Mouse (Mus musculus): Measurements from ENCODE around the gene Lats1. TPM values are rescaled to one million over a fixed set of nuclear protein-coding genes. Genes with fewer than 3 reads are reported as not detected.
A peak's percentile ranks its signal among the peaks of the same experiment; 100 is the strongest.
"Not testable (repeated sequence)": the region's sequence is repeated elsewhere in the genome, so short reads cannot be mapped to it uniquely, and the experiment has no call there.

Gene Lats1
- total RNA-seq, 2 experiments from 2014 or later = 41.9 TPM

DNA sequence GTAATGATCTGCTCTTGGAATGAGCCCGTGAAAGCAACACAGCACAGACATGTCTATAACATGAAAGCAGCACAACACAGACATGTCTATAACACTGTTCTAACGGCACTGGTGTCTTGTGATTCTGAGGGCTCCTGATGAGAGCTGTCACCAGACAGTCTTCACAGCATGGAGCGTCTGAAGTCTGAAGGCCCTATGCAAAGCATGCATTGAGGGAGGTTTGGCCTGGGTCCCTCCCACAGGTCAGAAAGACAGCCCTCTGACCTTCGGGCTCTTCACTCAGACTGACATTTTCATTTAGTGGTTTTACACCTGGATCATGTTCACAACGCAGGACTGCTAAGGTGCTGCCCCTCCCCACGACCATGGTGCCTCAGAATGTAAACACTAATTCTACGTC, 34.0 kb downstream of the Lats1 start:
- no peak for DNase-seq (ENCODE audit: low spot score in 2 of 2)
- intact Hi-C loops (cut with DNase I) = no loop called here

DNA sequence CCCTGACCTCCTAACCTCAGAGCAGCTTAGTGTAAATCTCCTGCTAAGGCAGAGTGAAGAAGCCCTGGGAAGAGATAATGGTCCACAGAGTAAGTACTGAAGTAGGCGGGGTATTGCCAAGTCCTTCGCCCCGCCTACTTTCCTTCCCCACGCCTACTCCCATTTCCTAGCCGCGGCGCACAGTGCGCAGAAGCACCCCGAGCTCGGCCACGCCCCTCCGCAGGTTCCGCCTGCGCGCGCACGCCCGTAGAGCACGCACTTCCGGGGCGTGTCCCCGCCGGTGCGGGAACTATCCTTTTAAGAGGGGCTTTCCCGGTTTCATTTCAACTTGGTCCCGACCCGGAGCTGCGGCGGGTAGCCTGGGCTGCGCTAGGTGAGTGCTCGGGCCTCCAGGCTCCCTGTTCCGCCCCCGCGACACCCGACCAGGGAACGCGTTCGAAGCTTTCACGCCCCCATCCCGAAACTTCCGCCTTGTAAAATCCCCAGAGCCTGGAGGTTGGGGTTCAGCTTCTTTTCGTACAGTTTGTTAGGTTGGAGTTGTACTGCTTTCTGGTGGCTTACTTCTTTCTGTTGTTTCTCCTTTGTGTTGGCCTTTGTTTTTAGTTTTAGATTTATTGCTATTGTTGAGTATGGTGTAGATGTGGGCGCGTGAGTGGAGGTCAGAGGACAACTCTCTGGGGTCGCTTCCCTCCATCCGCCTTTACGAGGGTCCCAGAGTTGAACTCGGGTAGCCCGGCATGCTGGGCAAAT, 44.9 kb downstream of the Lats1 start, which contains the start of gene Katna1:
TSS of gene Katna1 (plus strand) at position 250 of the 750 bp plus-strand sequence.
- DNase-seq (ENCODE audit: low spot score in 2 of 2) = peak; percentile 88 to 93
- intact Hi-C loops (cut with DNase I) = no loop called here

DNA sequence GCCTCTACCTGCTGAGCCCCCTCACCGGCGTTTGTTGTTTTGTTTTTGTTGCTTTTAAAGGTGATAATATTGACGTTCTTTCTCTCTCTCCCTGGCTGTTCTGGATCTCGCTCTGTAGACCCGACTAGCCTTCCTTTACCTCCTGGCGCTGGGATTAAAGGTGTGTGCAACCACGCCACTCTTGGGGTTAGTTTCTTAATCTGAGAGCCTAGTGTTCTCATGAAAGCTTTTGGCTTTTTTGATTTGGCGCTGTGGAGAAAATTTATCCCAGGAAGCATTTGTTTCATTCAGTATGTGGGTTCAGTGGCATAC, 45.4 kb downstream of the Lats1 start:
- no peak for DNase-seq (ENCODE audit: low spot score in 2 of 2)
- intact Hi-C loops (cut with DNase I) = no loop called here

DNA sequence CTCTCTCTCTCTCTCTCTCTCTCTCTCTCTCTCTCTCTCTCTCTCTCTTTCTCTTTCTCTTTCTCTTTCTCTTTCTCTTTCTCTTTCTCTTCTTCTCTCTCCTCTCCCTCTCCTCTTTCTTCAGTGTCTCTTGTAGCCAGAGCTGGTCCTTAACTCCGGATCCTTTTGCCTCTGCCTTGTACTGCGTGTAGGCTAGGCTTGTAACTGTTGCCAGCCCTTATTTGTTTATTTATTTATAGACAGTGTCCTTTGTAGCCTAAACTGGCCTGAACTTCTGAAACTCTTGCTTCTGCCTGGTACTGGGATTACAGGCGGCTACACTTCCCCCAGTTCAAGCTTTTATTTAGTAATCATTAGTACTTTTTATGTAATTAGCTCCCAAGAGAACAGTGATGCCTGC, 46.0 kb downstream of the Lats1 start:
- intact Hi-C loops (cut with DNase I) = no loop called here
- no peak for DNase-seq (ENCODE audit: low spot score in 2 of 2)

GRCm38 (mm10) chr10:7731582-7731981, 50.6 kb downstream of the Lats1 start:
- intact Hi-C loops (cut with DNase I) = no loop called here

GRCm38 (mm10) chr10:7737122-7737521, 56.1 kb downstream of the Lats1 start:
- no peak for DNase-seq (ENCODE audit: low spot score in 2 of 2)
- intact Hi-C loops (cut with DNase I) = no loop called here

More at GRCm38 (mm10) chr10:7731582-7731981, 50.6 kb downstream of the Lats1 start:
- no peak for DNase-seq (ENCODE audit: low spot score in 2 of 2)

- DNase-seq (ENCODE audit: low spot score in 2 of 2) = no peak
- intact Hi-C loops (cut with DNase I) = no loop called here
Measured at GRCm38 (mm10) chr10:7737914-7738313, 56.9 kb downstream of the Lats1 start.

DNA sequence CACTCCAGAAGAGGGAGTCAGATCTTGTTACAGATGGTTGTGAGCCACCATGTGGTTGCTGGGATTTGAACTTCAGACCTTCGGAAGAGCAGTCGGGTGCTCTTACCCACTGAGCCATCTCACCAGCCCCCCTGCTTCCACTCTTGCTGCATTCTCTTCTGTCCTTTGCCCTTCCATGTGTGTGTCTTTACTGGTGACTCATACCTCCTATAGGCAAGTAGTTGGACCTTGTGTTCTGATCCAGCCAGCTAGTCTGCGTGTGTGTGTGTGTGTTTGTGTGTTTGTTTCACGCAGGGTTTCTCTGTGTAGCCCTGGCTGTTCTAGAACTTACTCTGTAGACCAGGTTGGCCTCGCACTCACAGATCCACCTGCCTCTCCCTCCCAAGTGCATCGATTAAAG, 64.5 kb downstream of the Lats1 start:
- DNase-seq (ENCODE audit: low spot score in 2 of 2); intact Hi-C loops (cut with DNase I): not testable (repeated sequence)

DNA sequence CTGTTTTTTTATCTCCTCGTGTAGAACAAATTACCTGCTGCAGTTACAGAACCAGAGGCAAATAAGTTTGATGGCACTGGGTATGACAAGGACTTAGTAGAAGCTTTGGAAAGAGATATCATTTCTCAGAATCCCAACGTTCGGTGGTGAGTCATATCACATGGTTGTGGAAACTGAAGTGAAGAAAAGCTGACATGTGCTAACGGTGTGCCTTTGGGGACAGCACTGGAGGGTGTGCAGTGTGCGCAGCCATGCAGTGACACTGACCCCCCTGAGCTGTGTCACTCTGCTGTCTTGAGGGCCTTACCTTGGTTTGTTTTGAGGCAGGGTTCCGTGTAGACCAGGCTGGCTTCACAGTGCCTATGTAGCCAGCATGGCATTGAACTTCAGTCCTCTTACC, 67.7 kb downstream of the Lats1 start:
- intact Hi-C loops (cut with DNase I) = no loop called here
- no peak for DNase-seq (ENCODE audit: low spot score in 2 of 2)

DNA sequence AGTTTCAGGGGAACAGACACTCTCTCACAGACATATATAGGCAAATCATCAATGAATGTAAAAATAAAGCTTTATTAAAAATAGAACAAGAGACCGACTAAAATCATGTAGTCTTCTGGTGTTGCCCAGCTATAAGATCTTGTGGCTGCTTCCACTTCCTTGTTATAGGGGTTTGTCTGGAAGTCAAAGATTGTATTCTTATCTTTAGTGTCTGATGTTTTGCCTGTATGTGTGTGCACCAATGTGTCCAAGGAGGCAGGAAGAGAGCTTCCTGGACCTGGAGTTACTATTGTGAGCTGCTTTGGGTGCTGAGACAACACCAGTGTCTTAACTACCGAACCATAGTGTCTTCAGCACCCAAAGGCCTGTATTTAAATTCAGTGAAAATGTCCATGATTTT, 76.5 kb downstream of the Lats1 start:
- no peak for DNase-seq (ENCODE audit: low spot score in 2 of 2)
- intact Hi-C loops (cut with DNase I) = no loop called here

Other genes starting within 250 kb of the Lats1 start
- gene Ulbp1, start 207.6 kb upstream of the Lats1 start, total RNA-seq (2021) = under 1 TPM; 0.35 to 0.63 TPM
- gene Lrp11, start 91.4 kb upstream of the Lats1 start, total RNA-seq (2021) = 100 to 1,000 TPM; 133 to 139 TPM
- 1 to 10 TPM; 5.1 to 5.8 TPM for gene Nup43, start 13.7 kb upstream of the Lats1 start, total RNA-seq (2021)
- 100 to 1,000 TPM; 163 to 166 TPM for gene Pcmt1, start 78 bp upstream of the Lats1 start, total RNA-seq (2021)
- 10 to 100 TPM; 11.0 to 14.4 TPM for gene Katna1, start 44.8 kb downstream of the Lats1 start, total RNA-seq (2021)
- gene Ginm1, start 111.6 kb downstream of the Lats1 start, total RNA-seq (2021) = 10 to 100 TPM; 19.2 to 21.2 TPM
- gene Ppil4, start 111.7 kb downstream of the Lats1 start, total RNA-seq (2021) = 10 to 100 TPM; 33.4 to 33.9 TPM
- gene Zc3h12d, start 151.3 kb downstream of the Lats1 start, total RNA-seq (2021) = under 1 TPM; 0.15 to 0.20 TPM

Measured in left cerebral cortex, postnatal 14 days (tissue).